Mouse (Mus musculus) midbrain, embryonic 16.5 days (tissue): ENCODE results near the gene Mrpl35. TPM values are rescaled to one million over a fixed set of nuclear protein-coding genes. Genes with fewer than 3 reads are reported as not detected.
A peak's percentile ranks its signal among the peaks of the same experiment; 100 is the strongest.

ENCODE experiments used
- ATAC-seq: fragments of 200-750 bp; cut with Nextera tagmentation; 2 replicates; pipeline ENCODE4 v1.8.0; 2017; ENCODE audit warnings: moderate TSS enrichment
- H3K27ac ChIP-seq: fragments of 300-500 bp; sonication (generic); 2 replicates; pipeline ENCODE4 v1.5.1; 2014; ENCODE audit warnings: mild to moderate bottlenecking, low read length, mixed read lengths
- H3K27me3 ChIP-seq: fragments of 300-500 bp; sonication (generic); 2 replicates; pipeline ENCODE4 v1.6.1; 2014; ENCODE audit warnings: low read depth, low read length, mixed read lengths; ENCODE audit not compliant: control insufficient read depth, insufficient read depth
- H3K36me3 ChIP-seq: fragments of 300-500 bp; sonication (generic); 2 replicates; pipeline ENCODE4 v1.6.1; 2014; ENCODE audit warnings: mild to moderate bottlenecking, low read length, moderate library complexity, mixed read lengths; ENCODE audit not compliant: control insufficient read depth, insufficient read depth
- H3K4me1 ChIP-seq: fragments of 300-500 bp; sonication (generic); 2 replicates; pipeline ENCODE4 v1.6.1; 2014; ENCODE audit warnings: mild to moderate bottlenecking, low read length, mixed read lengths; ENCODE audit not compliant: control insufficient read depth, insufficient read depth
- H3K4me2 ChIP-seq: fragments of 300-500 bp; sonication (generic); 2 replicates; pipeline ENCODE4 v1.6.1; 2014; ENCODE audit warnings: mild to moderate bottlenecking, low read length, mixed read lengths
- H3K4me3 ChIP-seq: fragments of 300-500 bp; sonication (generic); 2 replicates; pipeline ENCODE4 v1.5.1; 2014; ENCODE audit warnings: low read depth, mild to moderate bottlenecking, low read length, moderate library complexity, mixed read lengths
- H3K9ac ChIP-seq: fragments of 300-500 bp; sonication (generic); 2 replicates; pipeline ENCODE4 v1.6.1; 2014; ENCODE audit warnings: low read depth, low read length, mixed read lengths
- H3K9me3 ChIP-seq: fragments of 300-500 bp; sonication (generic); replicated peaks from 2 replicates; pipeline ENCODE4 v1.6.1; 2014; ENCODE audit warnings: mild to moderate bottlenecking, low read length, mixed read lengths; ENCODE audit not compliant: control insufficient read depth, poor library complexity, severe bottlenecking
- WGBS: fragments of 180-500 bp; shearing (Covaris S2); extraction: QIAGEN DNeasy Blood & Tissue Kit; methylation state at CpG from one replicate; pipeline ENCODE4 v1.1.7; 2014; 5-methylcytosine and 5-hydroxymethylcytosine counted together
- polyA plus RNA-seq: library from polyadenylated mRNA; unstranded; fragments of >200 nt; fragmentation: Nextera tagmentation; extraction: Ambion mirVana; gene quantifications from 2 replicates; pipeline ENCODE4 v1.2.1, GENCODE M21; 2015

Mrpl35 gene
- polyA plus RNA-seq, 1 experiment from 2014 or later, result 39.4 TPM

DNA sequence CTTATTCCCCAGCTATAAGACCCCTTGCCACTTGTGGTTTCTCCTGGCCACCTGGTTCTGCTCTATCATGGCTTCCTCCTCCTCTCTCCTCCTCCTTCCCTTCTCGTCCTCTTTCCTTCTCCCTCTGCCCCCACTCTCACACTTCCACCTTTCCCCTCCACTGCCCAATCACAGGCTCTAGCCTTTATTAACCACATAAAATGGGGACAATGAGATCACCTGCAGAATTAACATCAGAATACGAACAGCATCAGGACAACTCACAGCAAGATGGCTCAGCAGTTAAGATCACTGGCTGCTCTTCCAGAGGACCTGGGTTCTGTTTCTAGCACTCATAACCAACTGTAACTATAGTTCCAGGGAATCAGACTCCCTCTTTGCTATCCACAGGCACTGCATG lies 46.9 kb downstream of the Mrpl35 start:
- Histone ChIP-seq H3K4me1 (no peaks in the 10 kb centered on the region), H3K27ac (no peak overlapping the region), H3K4me2 (no peak overlapping the region), H3K36me3 (peaks cover 28% of the 10 kb centered on the region), H3K27me3 (no peaks in the 10 kb centered on the region), H3K4me3 (no peak overlapping the region), H3K9ac (no peak overlapping the region), H3K9me3 (no peaks in the 10 kb centered on the region)
- ATAC-seq, result no peak
- 63% methylated on average over 2 of the region's 2 CpGs for WGBS

DNA sequence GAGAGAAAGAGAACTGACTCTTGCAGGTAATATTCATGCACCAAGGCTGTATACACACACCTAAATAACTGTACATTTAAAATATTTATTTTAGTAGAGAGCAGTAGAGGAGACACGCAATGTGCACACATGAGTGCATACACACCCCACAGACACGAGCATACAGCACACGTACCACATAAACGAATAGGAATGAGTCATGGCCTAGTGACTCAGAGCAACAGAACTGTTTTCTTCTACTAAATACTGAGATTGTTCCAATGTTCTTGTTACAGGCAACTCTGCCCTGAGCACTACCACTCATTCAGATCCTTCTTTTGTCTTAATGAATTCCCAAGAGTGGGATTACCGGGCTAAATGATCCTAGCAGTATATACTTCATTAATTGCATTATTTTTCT lies 48.8 kb downstream of the Mrpl35 start:
- Histone ChIP-seq H3K27me3 (no peaks in the 10 kb centered on the region), H3K27ac (no peak overlapping the region), H3K9ac (no peak overlapping the region), H3K9me3 (no peaks in the 10 kb centered on the region), H3K4me3 (no peak overlapping the region), H3K36me3 (peaks cover 26% of the 10 kb centered on the region), H3K4me1 (no peaks in the 10 kb centered on the region), H3K4me2 (no peak overlapping the region)
- ATAC-seq, result no peak
- 85% methylated on average over 5 of the region's 5 CpGs for WGBS

DNA sequence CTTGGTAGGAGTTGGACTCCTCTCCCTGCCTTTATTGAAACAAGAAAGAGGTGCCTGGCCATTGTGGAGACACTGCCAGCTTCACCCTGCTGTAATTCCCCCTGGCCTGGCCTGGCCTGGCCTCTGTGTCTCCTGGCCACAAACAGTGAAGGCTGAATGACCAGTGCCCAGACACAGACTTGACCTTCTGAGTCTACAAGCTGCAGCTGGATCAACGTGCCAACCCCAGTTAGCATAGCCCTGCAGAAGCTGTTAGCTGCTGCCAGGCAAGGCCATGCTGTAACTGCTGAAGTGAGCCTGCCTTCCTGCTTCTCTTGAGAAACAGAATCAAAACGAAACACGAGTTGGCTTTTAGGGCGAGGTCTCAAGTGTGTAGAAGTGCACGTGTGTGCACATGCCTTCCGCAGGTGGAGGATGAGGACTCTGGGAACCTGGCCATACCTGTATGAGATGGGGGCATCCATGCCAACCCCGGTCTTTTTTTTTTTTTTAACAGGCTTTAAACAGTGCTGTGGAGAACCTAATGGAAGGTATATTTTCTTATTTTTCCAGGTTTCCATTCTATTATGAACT lies 54.0 kb downstream of the Mrpl35 start:
- 88% methylated on average over 7 of the region's 7 CpGs for WGBS
- Histone ChIP-seq H3K27ac (peak overlapping the region; percentile 14; the same call in 1 of the 2 replicates), H3K36me3 (peaks cover 16% of the 10 kb centered on the region), H3K9me3 (no peaks in the 10 kb centered on the region), H3K4me3 (no peak overlapping the region), H3K27me3 (no peaks in the 10 kb centered on the region), H3K4me2 (no peak overlapping the region), H3K4me1 (no peaks in the 10 kb centered on the region), H3K9ac (no peak overlapping the region)
- ATAC-seq, result no peak

DNA sequence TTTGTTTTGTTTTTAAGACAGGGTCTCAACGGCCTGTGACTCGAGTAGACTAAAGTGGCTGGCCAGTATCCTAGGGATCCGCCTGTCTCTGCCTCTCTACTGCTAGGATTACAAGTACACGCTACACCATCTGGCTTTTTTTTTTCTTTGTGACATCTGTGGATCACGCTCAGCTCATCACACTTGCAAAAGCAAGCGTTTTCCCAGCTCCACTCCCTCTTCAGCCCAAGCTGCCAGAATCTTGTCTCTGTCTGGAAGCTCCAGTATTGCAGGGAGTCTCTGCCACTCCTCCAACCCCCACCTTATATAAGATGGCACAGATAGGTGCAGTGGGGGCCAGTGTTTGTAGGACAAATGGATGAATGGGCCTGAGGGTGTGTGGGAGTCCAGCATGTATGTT lies 54.6 kb downstream of the Mrpl35 start:
- 86% methylated on average over 6 of the region's 6 CpGs for WGBS
- Histone ChIP-seq H3K4me3 (no peak overlapping the region), H3K4me1 (no peaks in the 10 kb centered on the region), H3K27ac (peak overlapping the region; percentile 14; the same call in 1 of the 2 replicates), H3K4me2 (no peak overlapping the region), H3K27me3 (no peaks in the 10 kb centered on the region), H3K36me3 (peaks cover 14% of the 10 kb centered on the region), H3K9ac (no peak overlapping the region), H3K9me3 (no peaks in the 10 kb centered on the region)
- no peak for ATAC-seq

DNA sequence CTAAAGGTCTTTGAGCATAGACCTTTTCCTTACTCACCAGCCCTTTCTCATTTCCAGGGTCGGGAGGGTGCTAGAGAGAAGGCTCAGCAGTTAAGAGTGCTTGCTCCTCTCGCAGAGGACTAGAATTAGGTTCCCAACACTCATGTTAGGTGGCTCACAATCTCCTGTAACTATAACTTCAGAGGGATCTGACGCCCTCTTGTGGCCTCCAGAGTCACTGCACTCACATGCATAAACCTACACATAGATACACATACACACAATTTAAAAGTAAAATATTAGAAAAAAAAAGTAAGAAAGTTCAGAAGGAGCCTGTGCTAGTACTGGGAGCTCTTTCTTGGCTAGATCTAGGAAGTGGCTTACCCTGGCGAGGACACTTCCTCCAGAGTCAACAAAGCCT lies 55.5 kb downstream of the Mrpl35 start:
- Histone ChIP-seq H3K9me3 (no peaks in the 10 kb centered on the region), H3K4me2 (no peak overlapping the region), H3K4me3 (no peak overlapping the region), H3K4me1 (no peaks in the 10 kb centered on the region), H3K27me3 (no peaks in the 10 kb centered on the region), H3K9ac (no peak overlapping the region), H3K27ac (no peak overlapping the region), H3K36me3 (peaks cover 15% of the 10 kb centered on the region)
- no peak for ATAC-seq
- 94% methylated on average over 4 of the region's 4 CpGs for WGBS

DNA sequence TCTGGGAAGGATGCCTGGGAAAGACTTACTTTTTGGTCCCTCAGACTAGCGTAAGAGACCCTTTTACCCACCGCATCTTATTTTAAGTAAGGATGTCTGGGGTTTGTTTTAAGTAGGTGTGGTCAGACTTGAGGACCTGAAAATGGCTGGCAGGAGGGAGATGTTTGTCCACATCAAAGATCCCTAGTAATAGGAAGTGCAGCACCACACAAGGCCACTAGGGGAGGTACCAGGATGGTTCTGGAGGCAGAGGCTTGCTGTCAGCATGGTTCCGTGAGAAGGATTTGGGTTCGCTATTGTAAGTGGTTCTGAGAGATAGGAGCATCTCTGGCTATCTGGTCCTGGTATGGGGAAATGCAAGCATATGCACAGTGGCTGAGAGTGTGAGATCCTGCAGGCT lies 55.9 kb downstream of the Mrpl35 start:
- H3K4me3 ChIP-seq, result no peak overlapping the region
- H3K27ac ChIP-seq, result no peak overlapping the region
- no peaks in the 10 kb centered on the region for H3K4me1 ChIP-seq
- no peak overlapping the region for H3K4me2 ChIP-seq
- H3K36me3 ChIP-seq, result peaks cover 14% of the 10 kb centered on the region
- H3K9ac ChIP-seq, result no peak overlapping the region
- no peak for ATAC-seq
- WGBS, result 95% methylated on average over 4 of the region's 4 CpGs
- no peaks in the 10 kb centered on the region for H3K27me3 ChIP-seq
- no peaks in the 10 kb centered on the region for H3K9me3 ChIP-seq

DNA sequence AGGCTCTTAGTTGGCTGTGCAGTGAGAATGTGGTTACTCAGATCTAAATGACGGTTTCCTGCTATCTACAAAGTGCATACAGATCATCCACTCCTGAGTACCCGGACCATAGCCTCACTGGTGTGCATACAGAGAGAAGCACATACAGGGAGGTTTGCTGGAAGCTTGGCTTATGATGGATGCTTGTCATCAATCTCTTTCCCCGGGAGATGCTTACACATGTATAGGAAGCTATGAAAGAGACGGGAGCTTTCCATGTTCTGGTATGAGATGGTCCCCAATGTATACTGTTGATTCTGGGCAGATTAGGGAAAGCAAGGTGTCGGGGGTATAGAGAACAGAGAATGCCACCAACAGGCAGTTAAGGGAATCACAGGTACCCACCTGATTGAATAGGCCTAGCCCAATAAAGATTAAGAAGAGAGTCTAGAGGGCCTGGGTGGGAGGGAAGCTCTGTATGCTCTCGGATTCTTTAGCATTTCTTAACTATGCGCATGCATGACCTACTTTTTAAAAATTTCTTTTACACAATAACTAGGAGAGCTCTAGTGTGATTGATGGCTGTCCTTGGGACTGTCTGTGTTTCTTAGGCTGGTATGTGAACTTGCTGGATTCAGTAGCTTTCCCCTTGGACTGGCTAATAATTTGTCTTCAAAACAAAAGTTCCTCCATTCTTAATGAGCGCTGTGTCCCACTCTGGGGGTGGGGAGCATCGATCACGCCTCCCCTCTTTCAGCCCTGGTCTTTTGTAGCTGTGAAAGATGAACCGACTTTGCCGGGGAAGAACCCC lies 56.7 kb downstream of the Mrpl35 start:
- no peak overlapping the region for H3K4me2 ChIP-seq
- H3K4me3 ChIP-seq, result no peak overlapping the region
- ATAC-seq, result no peak
- H3K9me3 ChIP-seq, result no peaks in the 10 kb centered on the region
- no peaks in the 10 kb centered on the region for H3K27me3 ChIP-seq
- no peak overlapping the region for H3K9ac ChIP-seq
- whole genome bisulfite sequencing, result 77% methylated on average over 12 of the region's 12 CpGs
- no peaks in the 10 kb centered on the region for H3K4me1 ChIP-seq
- H3K36me3 ChIP-seq, result peaks cover 11% of the 10 kb centered on the region
- H3K27ac ChIP-seq, result no peak overlapping the region

DNA sequence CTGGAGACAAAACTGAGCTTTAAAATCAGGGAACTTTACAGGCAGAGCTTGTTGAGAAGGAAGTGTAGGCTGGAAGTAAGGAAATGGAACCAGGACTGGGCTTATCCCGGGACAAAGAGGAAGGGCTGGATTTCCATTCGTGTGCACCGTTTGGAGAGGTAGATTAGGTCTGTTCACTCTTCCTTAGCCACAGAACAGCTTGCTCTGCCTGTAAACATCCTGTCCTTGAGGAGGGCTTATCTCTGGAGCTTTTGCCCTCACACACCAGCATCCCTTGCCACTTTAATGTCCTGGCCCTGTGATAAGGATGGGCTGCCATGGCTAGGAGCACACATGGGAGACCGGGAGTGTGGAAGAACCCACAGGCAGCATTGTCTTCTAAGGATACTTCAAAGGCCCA lies 59.0 kb downstream of the Mrpl35 start:
- H3K36me3 ChIP-seq, result peaks cover 14% of the 10 kb centered on the region
- H3K27me3 ChIP-seq, result no peaks in the 10 kb centered on the region
- no peaks in the 10 kb centered on the region for H3K4me1 ChIP-seq
- H3K4me3 ChIP-seq, result no peak overlapping the region
- H3K9ac ChIP-seq, result no peak overlapping the region
- H3K27ac ChIP-seq, result no peak overlapping the region
- no peaks in the 10 kb centered on the region for H3K9me3 ChIP-seq
- ATAC-seq, result no peak
- no peak overlapping the region for H3K4me2 ChIP-seq
- 86% methylated on average over 4 of the region's 4 CpGs for WGBS
